Mouse (Mus musculus): ENCODE results near the gene Gm49325. TPM values are rescaled to one million over a fixed set of nuclear protein-coding genes. Genes with fewer than 3 reads are reported as not detected.

Gm49325 gene
- polyA plus RNA-seq, 1 experiment from 2014 or later: 1.9 TPM

DNA sequence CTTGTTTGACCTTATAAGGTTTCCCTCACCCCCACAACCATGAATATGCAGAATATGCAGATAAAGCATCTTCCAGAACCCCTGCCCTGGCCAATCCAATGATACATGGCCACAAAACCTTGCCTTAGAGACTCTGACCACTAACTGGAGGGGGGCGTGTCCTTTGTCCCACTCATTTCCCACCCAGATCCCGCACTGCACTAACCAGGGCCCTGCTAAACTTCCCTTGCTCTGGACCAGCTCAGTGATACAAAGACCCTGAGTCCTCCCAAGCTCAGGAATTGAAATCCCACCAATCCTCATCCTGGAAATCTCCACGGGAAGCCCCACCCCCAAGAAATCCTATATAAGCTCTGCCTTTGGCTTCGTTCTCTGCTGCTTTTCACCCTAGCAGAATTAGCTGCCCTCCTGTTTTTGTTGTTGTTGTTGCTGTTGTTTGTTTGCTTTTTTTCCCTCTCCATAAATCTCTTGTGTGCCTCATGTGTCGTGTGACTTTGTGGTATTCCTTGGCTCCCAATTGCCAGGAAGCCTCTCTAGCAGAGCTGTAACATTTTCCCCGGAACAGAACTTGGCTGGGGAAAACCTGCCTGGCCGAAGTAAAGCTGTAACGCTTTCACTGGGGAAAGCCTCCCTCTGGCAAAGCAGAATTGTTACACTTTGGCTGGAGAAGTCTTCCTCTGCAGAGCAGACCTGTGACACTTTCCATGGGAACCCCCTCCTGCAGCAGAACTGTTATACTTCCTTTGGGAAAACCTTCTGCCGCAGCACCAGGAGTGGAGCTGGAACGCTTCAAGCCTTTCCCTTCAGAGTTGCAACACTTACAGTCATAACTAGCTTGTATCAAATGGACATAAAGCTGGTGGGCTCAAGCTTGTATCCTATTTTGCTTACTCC lies 25.7 kb upstream of the Gm49325 start:
- H3K36me3 ChIP-seq: no peaks in the 10 kb centered on the region
- H3K4me2 ChIP-seq: peak overlapping the region; percentile 64; the same call in 1 of the 2 replicates
- H3K27ac ChIP-seq: no peak overlapping the region
- H3K4me3 ChIP-seq: no peak overlapping the region
- no peak overlapping the region for H3K9ac ChIP-seq
- no peaks in the 10 kb centered on the region for H3K27me3 ChIP-seq
- 52% methylated on average over 10 of the region's 10 CpGs for WGBS
- H3K4me1 ChIP-seq: peaks cover 24% of the 10 kb centered on the region
- no peaks in the 10 kb centered on the region for H3K9me3 ChIP-seq
- no peak for ATAC-seq (ENCODE audit: borderline replicate concordance, extremely low read depth, low FRiP score, low TSS enrichment)

DNA sequence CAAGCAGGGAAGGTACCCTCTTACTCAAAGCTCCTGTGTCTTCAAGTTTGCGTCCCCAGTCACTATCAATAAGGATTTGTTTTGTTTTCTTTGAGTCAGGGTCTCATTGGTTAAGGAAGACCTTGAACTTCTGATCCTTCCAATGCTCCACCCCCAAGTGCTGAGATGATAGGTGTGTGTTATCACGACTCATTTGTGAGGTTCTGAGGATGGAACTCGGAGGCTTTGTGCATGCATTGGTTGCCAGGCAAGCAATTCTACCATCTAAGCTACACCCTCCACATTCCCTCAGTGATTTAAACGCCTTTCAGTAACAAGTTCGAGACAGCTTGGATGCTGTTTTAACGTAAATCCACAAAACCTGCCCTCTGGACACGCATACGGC lies 25.0 kb upstream of the Gm49325 start:
- Histone ChIP-seq H3K4me2 (peak overlapping the region; percentile 64), H3K9ac (peak overlapping the region; percentile 38), H3K9me3 (no peaks in the 10 kb centered on the region), H3K27me3 (no peaks in the 10 kb centered on the region), H3K4me1 (peaks cover 24% of the 10 kb centered on the region), H3K4me3 (peak overlapping the region; percentile 76), H3K36me3 (no peaks in the 10 kb centered on the region), H3K27ac (no peak overlapping the region)
- no peak for ATAC-seq (ENCODE audit: borderline replicate concordance, extremely low read depth, low FRiP score, low TSS enrichment)
- 5% methylated on average over 8 of the region's 8 CpGs for WGBS

DNA sequence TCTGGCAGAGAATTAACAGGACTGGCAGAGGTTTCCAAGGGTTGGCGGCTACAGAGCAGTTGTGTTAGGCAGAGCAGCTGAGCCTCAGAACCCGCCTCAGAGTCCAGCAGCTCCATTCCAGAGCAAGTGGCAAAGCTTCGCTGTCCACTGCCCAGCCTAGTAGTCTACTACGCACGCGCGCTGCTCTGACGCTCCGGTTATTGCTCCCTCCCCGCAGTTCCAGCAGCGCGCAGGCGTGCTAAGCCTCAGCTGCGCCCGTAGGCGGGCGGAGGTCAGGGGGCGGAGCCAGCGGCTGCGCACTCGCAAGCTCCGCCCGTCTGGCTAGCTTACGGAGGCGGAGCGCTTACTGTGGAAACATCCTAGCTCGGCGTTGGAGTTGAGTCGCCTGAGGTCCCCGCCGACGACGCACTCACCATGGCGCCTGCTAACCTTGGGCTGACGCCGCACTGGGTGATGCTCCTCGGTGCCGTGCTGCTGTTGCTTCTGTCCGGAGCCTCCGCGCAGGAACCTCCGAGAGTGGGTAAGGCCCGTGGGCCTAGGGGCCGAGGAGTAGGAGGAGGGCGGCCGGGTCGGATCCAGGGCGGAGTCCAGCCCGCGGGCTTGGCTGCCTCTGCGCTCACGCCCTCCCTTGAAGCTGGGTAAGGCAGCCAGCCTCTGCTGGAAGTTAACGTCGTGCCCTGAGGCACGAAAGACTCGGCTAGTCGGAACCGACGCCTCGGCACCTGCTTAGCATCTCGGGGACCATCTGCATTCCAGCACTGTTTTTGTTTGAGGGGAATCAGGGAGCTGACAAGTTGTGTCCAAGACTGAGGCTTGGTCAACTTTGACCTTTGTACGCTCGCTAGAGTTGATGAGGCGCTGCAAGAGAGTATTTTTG lies 24.4 kb upstream of the Gm49325 start, which contains the start of gene Pttg1ip:
TSS of gene Pttg1ip (plus strand) at position 313 of the 877 bp plus-strand sequence.
- Histone ChIP-seq H3K4me2 (peak within 1 kb of the TSS; percentile 64), H3K4me1 (peaks cover 24% of the 10 kb centered on the region), H3K27me3 (no peaks in the 10 kb centered on the region), H3K27ac (peak within 1 kb of the TSS; percentile 93), H3K36me3 (no peaks in the 10 kb centered on the region), H3K4me3 (peak within 1 kb of the TSS; percentile 76), H3K9ac (peak within 1 kb of the TSS; percentile 81), H3K9me3 (no peaks in the 10 kb centered on the region)
- under 1% methylated on average over 64 of the region's 64 CpGs for WGBS
- ATAC-seq (ENCODE audit: borderline replicate concordance, extremely low read depth, low FRiP score, low TSS enrichment): peak; percentile 96

DNA sequence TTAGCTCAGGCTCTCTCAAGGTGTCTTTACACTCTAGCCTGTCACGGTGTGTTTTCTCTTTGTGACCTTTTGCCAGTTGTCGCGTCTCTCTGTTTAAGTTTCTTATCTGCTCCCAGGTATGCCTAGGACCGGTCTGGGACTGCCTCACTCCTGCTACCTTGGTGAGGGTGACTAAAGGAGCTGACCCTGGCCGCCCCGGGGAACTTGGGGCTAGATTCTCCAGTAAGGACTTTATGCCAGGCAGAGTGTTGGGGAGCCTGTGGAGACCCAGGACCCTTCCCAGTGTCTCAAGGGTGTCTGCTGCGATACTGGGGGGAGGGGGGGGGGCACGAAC lies 23.7 kb upstream of the Gm49325 start:
- WGBS: 6% methylated on average over 8 of the region's 8 CpGs
- H3K9me3 ChIP-seq: no peaks in the 10 kb centered on the region
- H3K4me1 ChIP-seq: peaks cover 24% of the 10 kb centered on the region
- H3K9ac ChIP-seq: peak overlapping the region; percentile 81
- peak overlapping the region; percentile 76 for H3K4me3 ChIP-seq
- no peak for ATAC-seq (ENCODE audit: borderline replicate concordance, extremely low read depth, low FRiP score, low TSS enrichment)
- peak overlapping the region; percentile 64 for H3K4me2 ChIP-seq
- H3K27ac ChIP-seq: peak overlapping the region; percentile 93
- no peaks in the 10 kb centered on the region for H3K27me3 ChIP-seq
- peaks cover 1% of the 10 kb centered on the region; the same call in 1 of the 2 replicates for H3K36me3 ChIP-seq

DNA sequence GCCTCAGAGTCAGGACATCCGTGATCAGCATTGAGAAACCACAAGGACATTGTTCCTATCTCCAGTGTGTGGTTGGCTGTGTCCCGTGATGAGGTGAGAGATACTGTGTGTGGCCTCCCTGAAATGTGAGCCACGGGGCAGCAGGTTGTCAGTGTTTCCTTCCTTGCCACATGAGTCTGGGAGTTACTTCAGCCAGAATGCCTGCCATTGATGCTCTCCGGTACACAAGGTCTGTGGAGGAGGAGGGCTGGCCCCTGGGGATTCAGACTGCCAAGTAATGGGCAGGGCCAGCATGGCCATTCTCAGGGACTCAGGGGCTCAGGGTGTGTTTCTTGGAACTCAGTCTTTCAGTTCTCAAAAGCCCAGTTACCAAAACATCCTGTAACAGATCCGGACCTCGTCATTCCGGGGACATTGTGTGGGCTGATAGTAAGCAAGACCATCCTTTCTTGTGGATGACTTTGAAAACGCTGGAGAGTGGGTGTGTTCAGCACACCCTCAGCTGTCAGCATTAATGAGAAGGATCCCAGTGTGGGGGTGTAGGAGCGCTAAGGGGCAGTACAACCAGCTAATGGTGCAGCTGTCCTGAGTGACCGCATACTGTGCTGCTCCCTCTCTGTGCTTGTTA lies 22.1 kb upstream of the Gm49325 start:
- H3K36me3 ChIP-seq: peaks cover 13% of the 10 kb centered on the region; the same call in 1 of the 2 replicates
- no peaks in the 10 kb centered on the region for H3K9me3 ChIP-seq
- no peaks in the 10 kb centered on the region for H3K27me3 ChIP-seq
- H3K27ac ChIP-seq: no peak overlapping the region
- no peak for ATAC-seq (ENCODE audit: borderline replicate concordance, extremely low read depth, low FRiP score, low TSS enrichment)
- no peak overlapping the region for H3K4me3 ChIP-seq
- no peak overlapping the region for H3K4me2 ChIP-seq
- 62% methylated on average over 10 of the region's 10 CpGs for WGBS
- peaks cover 26% of the 10 kb centered on the region for H3K4me1 ChIP-seq
- no peak overlapping the region for H3K9ac ChIP-seq

DNA sequence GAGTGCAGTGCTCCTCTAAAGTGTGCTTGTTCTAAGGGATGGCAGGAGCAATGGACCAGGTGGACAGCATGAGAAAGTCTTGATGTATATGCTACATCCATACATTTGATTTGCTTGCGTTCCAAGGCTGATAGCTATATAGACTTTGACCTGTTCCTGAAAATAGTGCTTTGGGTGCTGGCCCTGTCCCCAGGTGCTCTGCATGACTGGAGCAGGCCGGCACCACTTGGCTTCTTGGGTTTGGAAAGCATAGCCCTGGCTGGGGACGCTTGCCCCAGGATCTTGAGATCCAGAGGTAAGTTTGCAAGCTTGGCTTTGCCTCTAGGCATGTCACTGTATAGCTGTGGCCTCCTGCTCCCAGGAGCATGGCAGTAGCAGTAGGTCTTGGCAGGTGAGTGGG lies 19.4 kb upstream of the Gm49325 start:
- WGBS: 78% methylated on average over 3 of the region's 3 CpGs

DNA sequence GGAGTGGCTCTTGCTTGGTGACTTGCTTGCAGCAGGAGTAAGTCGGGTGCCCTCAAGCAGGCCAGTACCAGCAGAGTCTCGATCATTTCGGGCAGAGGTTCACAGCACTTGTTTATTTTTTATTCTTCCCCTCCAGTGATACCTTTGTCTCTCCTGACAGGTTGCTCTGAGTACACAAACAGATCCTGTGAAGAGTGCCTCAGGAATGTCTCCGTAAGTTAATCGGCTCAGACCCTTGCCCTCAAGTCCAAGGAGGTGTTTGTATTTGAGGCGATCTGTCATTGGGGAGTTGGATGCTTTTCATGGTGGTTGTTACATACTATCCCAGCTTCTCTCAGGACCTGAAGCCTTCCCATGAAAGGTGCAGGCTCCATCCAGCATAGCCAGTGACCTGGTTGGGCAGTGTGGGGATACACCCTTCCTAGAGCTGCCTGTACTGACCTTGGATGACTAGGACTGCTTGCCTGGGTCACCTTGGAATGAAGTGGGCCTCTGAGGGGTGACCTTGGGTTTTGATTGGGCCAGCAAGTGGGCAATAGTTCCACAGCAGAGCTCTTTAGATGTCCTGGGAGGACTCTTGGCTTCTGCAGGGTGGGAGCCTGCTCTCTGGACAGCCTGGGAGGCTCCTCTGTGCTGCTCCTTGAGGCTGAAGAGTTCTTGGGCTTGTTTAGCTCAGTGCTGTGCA lies 18.8 kb upstream of the Gm49325 start:
- no peak overlapping the region for H3K4me3 ChIP-seq
- peaks cover 23% of the 10 kb centered on the region; the same call in 1 of the 2 replicates for H3K36me3 ChIP-seq
- H3K9me3 ChIP-seq: no peaks in the 10 kb centered on the region
- ATAC-seq (ENCODE audit: borderline replicate concordance, extremely low read depth, low FRiP score, low TSS enrichment): no peak
- H3K27ac ChIP-seq: no peak overlapping the region
- H3K4me1 ChIP-seq: peaks cover 29% of the 10 kb centered on the region
- no peak overlapping the region for H3K9ac ChIP-seq
- whole genome bisulfite sequencing: 35% methylated on average over 6 of the region's 6 CpGs
- no peaks in the 10 kb centered on the region for H3K27me3 ChIP-seq
- no peak overlapping the region for H3K4me2 ChIP-seq

More for the DNA sequence above, 19.4 kb upstream of the Gm49325 start:
- Histone ChIP-seq H3K4me1 (peaks cover 29% of the 10 kb centered on the region), H3K36me3 (peaks cover 22% of the 10 kb centered on the region; the same call in 1 of the 2 replicates), H3K4me3 (no peak overlapping the region), H3K4me2 (no peak overlapping the region), H3K27ac (no peak overlapping the region), H3K9me3 (no peaks in the 10 kb centered on the region), H3K27me3 (no peaks in the 10 kb centered on the region), H3K9ac (no peak overlapping the region)
- no peak for ATAC-seq (ENCODE audit: borderline replicate concordance, extremely low read depth, low FRiP score, low TSS enrichment)

DNA sequence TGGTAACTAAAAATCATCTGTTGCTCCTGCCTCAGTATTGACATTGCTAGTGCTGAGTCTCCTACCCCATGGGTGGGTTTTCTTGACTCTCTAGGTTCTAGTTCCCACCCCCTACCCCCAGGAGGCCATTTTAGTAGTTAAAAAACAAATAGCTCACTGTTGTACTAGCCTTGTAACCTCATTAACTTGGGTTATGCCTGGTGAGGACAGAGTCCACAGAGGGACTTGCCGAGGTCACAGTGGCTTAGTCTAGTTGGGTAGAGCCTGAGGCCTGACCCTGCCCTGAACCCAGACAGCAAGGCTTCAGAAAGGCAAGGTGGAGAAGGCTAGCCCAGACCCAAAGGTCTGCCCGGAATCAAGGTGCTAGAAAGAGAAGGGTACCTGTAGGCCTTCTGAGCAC lies 18.0 kb upstream of the Gm49325 start:
- Histone ChIP-seq H3K4me1 (peaks cover 21% of the 10 kb centered on the region), H3K36me3 (peaks cover 31% of the 10 kb centered on the region), H3K4me2 (no peak overlapping the region), H3K9me3 (no peaks in the 10 kb centered on the region), H3K9ac (no peak overlapping the region), H3K27me3 (no peaks in the 10 kb centered on the region), H3K27ac (no peak overlapping the region), H3K4me3 (no peak overlapping the region)
- ATAC-seq (ENCODE audit: borderline replicate concordance, extremely low read depth, low FRiP score, low TSS enrichment): no peak
- 85% methylated on average over 2 of the region's 2 CpGs for WGBS

DNA sequence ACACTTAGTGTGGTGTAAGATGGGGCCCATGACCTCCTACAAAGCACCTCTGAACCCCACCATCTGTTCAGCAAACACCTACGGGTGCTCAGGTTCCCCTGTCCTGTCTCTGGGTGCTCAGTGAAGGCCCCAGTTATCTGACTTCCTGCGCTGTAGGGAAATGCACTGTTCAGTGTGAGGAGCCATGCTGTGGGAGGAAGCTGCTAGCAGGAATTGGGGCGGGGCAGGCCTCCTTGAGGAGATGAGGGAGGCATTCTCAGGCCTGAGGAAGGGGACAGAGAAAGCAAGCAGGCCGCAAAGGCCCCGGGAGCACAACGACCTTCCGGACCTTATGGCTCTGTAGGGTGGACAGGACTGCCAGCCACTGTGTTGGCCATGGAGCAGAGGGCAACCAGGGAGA lies 16.9 kb upstream of the Gm49325 start:
- H3K36me3 ChIP-seq: peaks cover 41% of the 10 kb centered on the region
- ATAC-seq (ENCODE audit: borderline replicate concordance, extremely low read depth, low FRiP score, low TSS enrichment): no peak

DNA sequence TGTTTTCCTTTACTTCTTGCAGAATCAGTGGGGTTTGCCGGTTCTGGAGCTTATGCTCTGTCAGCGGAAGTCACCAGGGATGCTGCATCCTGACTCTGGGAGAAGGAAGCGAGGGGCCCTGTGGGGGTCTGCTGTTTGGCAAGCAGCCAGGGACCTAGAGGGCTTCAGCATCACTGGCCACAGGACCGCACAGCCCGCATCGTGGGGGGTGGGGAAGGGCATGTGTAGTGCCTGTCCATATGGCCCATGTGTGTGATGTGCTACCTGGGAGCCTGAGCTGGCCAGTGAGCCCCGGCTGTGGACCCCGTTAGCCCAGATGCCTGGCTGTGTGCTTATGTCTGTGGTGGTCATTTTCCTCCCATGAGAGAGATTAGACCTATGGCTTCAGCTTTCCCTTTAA lies 16.2 kb upstream of the Gm49325 start:
- H3K9me3 ChIP-seq: no peaks in the 10 kb centered on the region
- H3K9ac ChIP-seq: no peak overlapping the region
- no peak overlapping the region for H3K4me3 ChIP-seq
- H3K27me3 ChIP-seq: no peaks in the 10 kb centered on the region
- 0 out of 2 replicates have a peak, but pooled peaks cover 11% of the 10 kb centered on the region for H3K4me1 ChIP-seq
- H3K36me3 ChIP-seq: peaks cover 48% of the 10 kb centered on the region
- H3K4me2 ChIP-seq: no peak overlapping the region
- no peak for ATAC-seq (ENCODE audit: borderline replicate concordance, extremely low read depth, low FRiP score, low TSS enrichment)
- no peak overlapping the region for H3K27ac ChIP-seq
- WGBS: 55% methylated on average over 8 of the region's 8 CpGs

More for the DNA sequence above, 16.9 kb upstream of the Gm49325 start:
- Histone ChIP-seq H3K4me2 (no peak overlapping the region), H3K27ac (no peak overlapping the region), H3K4me1 (peaks cover 11% of the 10 kb centered on the region; the same call in 1 of the 2 replicates), H3K9ac (no peak overlapping the region), H3K27me3 (no peaks in the 10 kb centered on the region), H3K4me3 (no peak overlapping the region), H3K9me3 (no peaks in the 10 kb centered on the region)
- WGBS: 70% methylated on average over 7 of the region's 7 CpGs

DNA sequence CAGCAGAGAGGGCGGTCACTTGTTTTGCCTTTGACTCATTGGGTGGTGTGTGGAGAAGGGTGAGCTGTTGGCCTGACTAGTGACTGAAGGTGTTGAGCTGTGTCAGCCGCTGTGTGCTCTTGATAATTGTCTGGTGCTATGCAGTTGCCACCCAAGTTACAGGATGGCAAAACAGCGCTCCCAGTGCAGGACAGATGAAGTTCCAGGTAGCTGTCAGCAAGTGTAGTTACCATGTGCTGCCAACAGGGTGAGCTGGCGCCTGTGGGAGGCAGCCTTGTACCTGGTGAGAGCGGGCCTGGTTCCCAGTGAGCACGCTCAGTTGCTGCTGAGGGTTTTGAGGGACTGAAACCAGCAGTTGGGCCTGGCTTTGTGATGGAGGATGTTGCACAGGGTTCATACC lies 15.2 kb upstream of the Gm49325 start:
- ATAC-seq (ENCODE audit: borderline replicate concordance, extremely low read depth, low FRiP score, low TSS enrichment): peak; percentile 45; the same call in 1 of the 2 replicates
- 46% methylated on average over 6 of the region's 6 CpGs for WGBS
- H3K4me1 ChIP-seq: 0 out of 2 replicates have a peak, but pooled peaks cover 11% of the 10 kb centered on the region
- H3K9ac ChIP-seq: no peak overlapping the region
- H3K36me3 ChIP-seq: peaks cover 58% of the 10 kb centered on the region
- H3K27ac ChIP-seq: no peak overlapping the region
- no peaks in the 10 kb centered on the region for H3K9me3 ChIP-seq
- no peak overlapping the region for H3K4me2 ChIP-seq
- H3K27me3 ChIP-seq: no peaks in the 10 kb centered on the region
- no peak overlapping the region for H3K4me3 ChIP-seq
